Mouse (Mus musculus): ENCODE results near the gene Gm5485. TPM values are rescaled to one million over a fixed set of nuclear protein-coding genes. Genes with fewer than 3 reads are reported as not detected.

Gm5485 gene
- not detected in 2 replicates for polyA plus RNA-seq (2012; rRNA removed; ENCODE audit: low replicate concordance)

DNA sequence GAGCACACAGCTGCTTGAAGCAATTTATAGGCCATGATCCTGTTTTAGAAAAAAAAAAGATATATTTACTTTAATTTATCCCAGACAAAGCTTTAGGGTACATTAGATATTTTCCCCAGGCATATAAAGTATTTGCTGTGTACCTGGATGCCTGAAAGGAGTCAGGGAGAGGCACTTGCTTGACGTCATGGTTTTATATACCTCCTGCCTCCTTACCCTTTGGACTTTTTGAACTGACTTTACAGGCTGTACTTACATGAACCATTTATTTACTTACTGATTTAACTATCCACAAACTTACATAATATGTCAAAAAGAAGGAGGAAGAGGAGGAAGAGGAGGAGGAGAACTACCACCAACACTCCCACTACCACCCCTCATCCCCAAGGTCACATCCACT lies at the start of gene Gm5485:
TSS of gene Gm5485 (minus strand) at position 171 of the 400 bp plus-strand sequence.

DNA sequence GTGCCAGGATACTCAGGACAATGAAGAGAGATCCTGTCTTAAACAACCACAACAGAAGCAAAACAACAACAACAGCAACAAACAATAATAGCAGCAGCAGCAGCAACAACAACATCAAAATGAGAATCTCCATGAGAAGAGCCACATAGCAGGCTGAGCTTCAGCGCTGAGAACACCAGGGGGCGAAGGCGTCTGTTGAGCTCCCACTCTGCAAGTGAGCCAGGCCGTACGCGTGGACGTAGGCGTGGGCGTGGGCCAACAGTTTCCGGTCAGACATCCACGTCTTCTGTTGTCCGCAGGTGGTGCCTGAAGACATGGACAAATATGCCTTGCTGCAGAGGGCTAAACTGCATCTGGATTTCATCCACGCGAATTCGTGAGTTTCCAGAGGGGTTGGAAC lies 18.8 kb upstream of the Gm5485 start, which contains the start of gene Morc1:
TSS of gene Morc1 (plus strand) at position 211 of the 400 bp plus-strand sequence.

Other genes with a start within 250 kb of the Gm5485 start
- gene Dppa4, start 128.7 kb downstream of the Gm5485 start, polyA plus RNA-seq (2012; rRNA removed; ENCODE audit: low replicate concordance), result 0.09 TPM in 1 of 2 replicates, not detected in the other
- gene Dppa2, start 108.5 kb downstream of the Gm5485 start, polyA plus RNA-seq (2012; rRNA removed; ENCODE audit: low replicate concordance), result not detected in 2 replicates
- 0.04 TPM in 1 of 2 replicates, not detected in the other for gene Morc1, start 18.8 kb upstream of the Gm5485 start, polyA plus RNA-seq (2012; rRNA removed; ENCODE audit: low replicate concordance)